20 mouse cellular contexts compared by ENCODE assay signal in genomic region chr6:97370460-97370859, GRCm38 (mm10).
"Had no signal": no experiment of that assay in that cellular context is flagged by ENCODE, and none has a peak within 500 bp of the region (broad histone marks: within the 10 kb centered on the region; RNA-seq: fewer than 3 reads in every experiment).

No protein-coding gene starts in this region.

- H3K36me3 ChIP-seq: liver, embryonic 15.5 days; lung, embryonic 15.5 days; midbrain, embryonic 15.5 days; neural tube, embryonic 15.5 days; stomach, embryonic 15.5 days had no signal

- H3K4me3 ChIP-seq: liver, embryonic 15.5 days; lung, embryonic 15.5 days; megakaryocyte, embryonic 14.5 days; midbrain, embryonic 13.5 days; midbrain, embryonic 15.5 days; neural tube, embryonic 13.5 days; neural tube, embryonic 15.5 days; stomach, embryonic 15.5 days had no signal

- H3K27me3 ChIP-seq: liver, embryonic 15.5 days; lung, embryonic 15.5 days; megakaryocyte, embryonic 14.5 days; midbrain, embryonic 15.5 days; neural tube, embryonic 13.5 days; neural tube, embryonic 15.5 days; stomach, embryonic 15.5 days had no signal

- H3K27ac ChIP-seq: liver, embryonic 15.5 days; lung, embryonic 15.5 days; macrophage; midbrain, embryonic 13.5 days; midbrain, embryonic 15.5 days; neural tube, embryonic 15.5 days; stomach, embryonic 15.5 days had no signal

- H3K9ac ChIP-seq: liver, embryonic 15.5 days; liver, postnatal 0 days; lung, embryonic 15.5 days; midbrain, embryonic 13.5 days; midbrain, embryonic 15.5 days; neural tube, embryonic 13.5 days; neural tube, embryonic 15.5 days; stomach, embryonic 15.5 days had no signal

- H3K9me3 ChIP-seq: liver, embryonic 15.5 days; lung, embryonic 15.5 days; megakaryocyte, embryonic 14.5 days; midbrain, embryonic 13.5 days; midbrain, embryonic 15.5 days; neural tube, embryonic 13.5 days; neural tube, embryonic 15.5 days; stomach, embryonic 15.5 days had no signal

- H3K4me2 ChIP-seq: liver, embryonic 15.5 days; lung, embryonic 15.5 days; midbrain, embryonic 11.5 days; midbrain, embryonic 13.5 days; midbrain, embryonic 15.5 days; neural tube, embryonic 13.5 days; neural tube, embryonic 15.5 days; stomach, embryonic 15.5 days had no signal

- ATAC-seq: liver, postnatal 0 days; midbrain, embryonic 13.5 days; midbrain, embryonic 15.5 days had no signal

- DNase-seq: liver, postnatal 0 days; lung, adult 2 months; lung, postnatal 14 days; lung, postnatal 36 days; retina, postnatal 1 day; right cerebral cortex, adult 18-20 months; right cerebral cortex, postnatal 25 days; thymus, adult 18-20 months; thymus, postnatal 14 days; thymus, postnatal 36 days had no signal

- H3K4me1 ChIP-seq: liver, embryonic 15.5 days; lung, embryonic 15.5 days; midbrain, embryonic 15.5 days; stomach, embryonic 15.5 days had no signal
